Mouse (Mus musculus) embryonic fibroblast, embryonic 13.5 days (primary cell): ENCODE measurements around the gene Bfsp2.

ENCODE experiments used
- CTCF ChIP-seq: IDR thresholded peaks from 2 replicates; pipeline ENCODE4 v1.5.1; 2011; ENCODE audit warnings: mild to moderate bottlenecking, control low read depth, low read length, moderate library complexity, borderline replicate concordance; ENCODE audit not compliant: insufficient read depth
- POLR2A ChIP-seq: IDR thresholded peaks from 2 replicates; pipeline ENCODE4 v1.6.1; 2011; ENCODE audit warnings: low read depth, mild to moderate bottlenecking, control low read depth, low read length, moderate library complexity

DNA sequence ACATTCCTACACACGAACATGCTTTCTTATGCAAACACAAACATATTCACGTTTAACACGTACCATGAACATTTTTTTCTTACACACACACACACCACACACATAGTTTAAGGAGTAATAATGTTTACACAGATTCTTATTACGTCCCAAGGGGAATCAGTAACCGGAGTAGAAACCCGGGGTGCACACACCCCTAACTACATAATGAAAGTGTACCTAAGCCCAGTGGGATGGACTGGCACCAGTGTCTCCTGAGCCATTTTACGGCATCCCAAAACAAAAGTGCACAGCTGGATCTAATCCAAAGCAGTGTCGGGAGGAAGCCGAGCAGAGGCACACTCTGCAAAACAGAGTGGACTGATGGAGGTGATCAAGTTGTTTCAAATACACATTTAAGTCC is 66.8 kb downstream of the Bfsp2 start:
- TF ChIP-seq CTCF (no peak), POLR2A (no peak)
